In the genomic region with DNA sequence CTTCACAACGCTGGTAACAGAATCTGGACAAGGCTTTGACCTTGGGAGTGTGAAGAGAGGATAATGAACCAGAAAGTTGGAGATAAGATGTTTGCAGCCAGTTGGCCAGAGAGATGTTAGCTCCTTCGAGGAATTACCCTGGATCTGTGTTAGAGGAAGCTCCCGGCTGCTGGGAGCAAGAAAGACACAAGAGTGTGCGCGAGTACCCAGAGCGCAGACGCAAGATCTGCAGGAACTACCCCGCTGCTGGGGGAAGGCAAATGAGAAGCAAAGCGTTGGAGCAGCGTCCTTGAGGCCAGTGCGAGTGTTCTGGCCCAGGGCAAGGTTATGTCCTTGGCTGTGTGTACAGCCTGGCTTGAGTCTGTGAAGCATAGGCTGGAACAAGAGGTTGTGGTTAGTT, we compare ENCODE assay signal across 30 mouse cellular contexts. TPM values are rescaled to one million over a fixed set of nuclear protein-coding genes. Genes with fewer than 3 reads are reported as not detected.
A peak's percentile ranks its signal among the peaks of the same experiment; 100 is the strongest.
DNase-seq lines count a peak whose midpoint lies in the region; ATAC-seq and TF ChIP-seq lines count a peak whose summit lies in the region.
"Had no signal": no experiment of that assay in that cellular context is flagged by ENCODE, and none has a peak within 500 bp of the region (broad histone marks: within the 10 kb centered on the region; RNA-seq: fewer than 3 reads in every experiment).

No protein-coding gene starts in this region.

- peaks cover 15% of the 10 kb centered on the region for H3K4me1 ChIP-seq in heart, embryonic 12.5 days (replicated peaks)
- H3K4me1 ChIP-seq in MEL (ENCODE audit: control insufficient read depth in 1 of 2, insufficient read depth in 2 of 2, low read length in 2 of 2) = peaks cover 0 to 2% of the 10 kb centered on the region in 2 experiments; a peak in 1 of 4 replicates

- TF ChIP-seq EP300 in MEL (IDR thresholded peaks at IDR 0.05; ENCODE audit: low read depth in 1 of 2, low read length in 2 of 2) = no peak

- no peaks in the 10 kb centered on the region for H3K36me3 ChIP-seq in heart, embryonic 12.5 days
- peaks cover 2 to 3% of the 10 kb centered on the region in 2 experiments; a peak in 2 of 4 replicates for H3K36me3 ChIP-seq in MEL (ENCODE audit: control insufficient read depth in 1 of 2, insufficient read depth in 2 of 2, low read length in 2 of 2)
- H3K36me3 ChIP-seq: embryonic facial prominence, embryonic 15.5 days; hindbrain, embryonic 15.5 days; midbrain, embryonic 15.5 days; neural tube, embryonic 12.5 days; stomach, embryonic 15.5 days had no signal

- no peaks in the 10 kb centered on the region for H3K9me3 ChIP-seq in heart, embryonic 12.5 days (replicated peaks)
- H3K9me3 ChIP-seq in MEL (replicated peaks; ENCODE audit: insufficient read depth, low read length) = no peaks in the 10 kb centered on the region
- H3K9me3 ChIP-seq: embryonic facial prominence, embryonic 15.5 days; G1E; hindbrain, embryonic 15.5 days; megakaryocyte, embryonic 14.5 days; midbrain, embryonic 15.5 days; neural tube, embryonic 12.5 days; stomach, embryonic 15.5 days had no signal

- intact Hi-C loops in heart, postnatal 14 days (cut with DNase I) = no loop called here

- H3K4me2 ChIP-seq in heart, embryonic 12.5 days = 0 out of 2 replicates have a peak overlapping the region, but pooled peaks have one; percentile 9
- H3K4me2 ChIP-seq: embryonic facial prominence, embryonic 15.5 days; heart, embryonic 11.5 days; hindbrain, embryonic 15.5 days; lung, embryonic 14.5 days; midbrain, embryonic 15.5 days; neural tube, embryonic 12.5 days; stomach, embryonic 15.5 days had no signal

- DNase-seq in heart, postnatal 14 days = no peak
- DNase-seq in MEL (ENCODE audit: low read depth, low spot score) = no peak
- DNase-seq in adrenal gland, postnatal 10 days = peak; percentile 53
- peak; percentile 64 for DNase-seq in testis, postnatal 14 days (ENCODE audit: low spot score)
- DNase-seq in thymus, postnatal 4 days = no peak
- no peak for DNase-seq in cerebellum, postnatal 36 days
- DNase-seq: cerebellum, adult 9-10 months; gastrocnemius, adult 2 months; heart, postnatal 36 days; kidney, adult 2 months; lung, embryonic 14.5 days; lung, postnatal 36 days had no signal

- no peak overlapping the region for H3K4me3 ChIP-seq in heart, embryonic 12.5 days
- H3K4me3 ChIP-seq in MEL (ENCODE audit: control insufficient read depth in 1 of 2, insufficient read depth in 1 of 2, low read depth in 2 of 2, low read length in 2 of 2) = no peak overlapping the region
- H3K4me3 ChIP-seq: embryonic facial prominence, embryonic 15.5 days; gastrocnemius, adult 2 months; hindbrain, embryonic 15.5 days; left cerebral cortex, adult 2 months; megakaryocyte, embryonic 14.5 days; midbrain, embryonic 15.5 days; neural tube, embryonic 12.5 days; stomach, embryonic 15.5 days had no signal

- no peak overlapping the region for H3K9ac ChIP-seq in heart, embryonic 12.5 days
- no peak overlapping the region for H3K9ac ChIP-seq in MEL (ENCODE audit: control insufficient read depth, low read depth, low read length, poor library complexity, severe bottlenecking)
- H3K9ac ChIP-seq: embryonic facial prominence, embryonic 15.5 days; hindbrain, embryonic 15.5 days; liver, embryonic 14.5 days; lung, embryonic 14.5 days; midbrain, embryonic 15.5 days; neural tube, embryonic 12.5 days; stomach, embryonic 15.5 days had no signal

- H3K27me3 ChIP-seq in heart, embryonic 12.5 days (replicated peaks) = no peaks in the 10 kb centered on the region
- H3K27me3 ChIP-seq in MEL (ENCODE audit: control insufficient read depth in 1 of 2, insufficient read depth in 2 of 2, low read length in 2 of 2) = no peaks in the 10 kb centered on the region
- H3K27me3 ChIP-seq: embryonic facial prominence, embryonic 15.5 days; hindbrain, embryonic 15.5 days; midbrain, embryonic 15.5 days; neural tube, embryonic 12.5 days; stomach, embryonic 15.5 days had no signal

- ATAC-seq in heart, embryonic 12.5 days (ENCODE audit: insufficient number of reproducible peaks, low FRiP score) = no peak
- ATAC-seq: forebrain, embryonic 14.5 days; midbrain, embryonic 15.5 days had no signal

- 44% methylated on average over 11 of the region's 11 CpGs for whole genome bisulfite sequencing in heart, embryonic 12.5 days

- no peak for TF ChIP-seq RAD21 in MEL (IDR thresholded peaks at IDR 0.05; ENCODE audit: low read depth, low read length)

- H3K27ac ChIP-seq in heart, embryonic 12.5 days (ENCODE audit: poor library complexity, severe bottlenecking) = no peak overlapping the region
- no peak overlapping the region for H3K27ac ChIP-seq in MEL (ENCODE audit: control insufficient read depth, low read depth, low read length)
- H3K27ac ChIP-seq: embryonic facial prominence, embryonic 15.5 days; gastrocnemius, adult 2 months; hindbrain, embryonic 15.5 days; kidney, postnatal 0 days; left cerebral cortex, adult 2 months; liver, embryonic 14.5 days; midbrain, embryonic 15.5 days; neural tube, embryonic 12.5 days; stomach, embryonic 15.5 days had no signal

- peaks cover 19% of the 10 kb centered on the region for H3K79me2 ChIP-seq in MEL (ENCODE audit: control insufficient read depth, insufficient read depth, low read length, poor library complexity)

- TF ChIP-seq CTCF in MEL (IDR thresholded peaks at IDR 0.05 in 2 of 3, conservative IDR thresholded peaks at IDR 0.05 in 1 of 3; ENCODE audit: control insufficient read depth in 1 of 3, insufficient read depth in 1 of 3, low read depth in 2 of 3, low read length in 3 of 3, poor library complexity in 1 of 3, severe bottlenecking in 1 of 3) = no peak

- no peak for TF ChIP-seq POLR2A in MEL (IDR thresholded peaks at IDR 0.05; ENCODE audit: control insufficient read depth in 1 of 2, insufficient read depth in 1 of 2, low read depth in 1 of 2, low read length in 2 of 2, poor library complexity in 1 of 2)

TF ChIP-seq in MEL, 35 proteins besides CTCF, POLR2A, EP300 and RAD21:
- TF ChIP-seq NRF1 (IDR thresholded peaks at IDR 0.05; ENCODE audit: insufficient read depth, low read depth, low read length, poor library complexity, severe bottlenecking) = no peak
- TF ChIP-seq USF1 (IDR thresholded peaks at IDR 0.05; ENCODE audit: low read depth, low read length) = 0 out of 2 replicates have a peak, but pooled peaks have one; percentile 1

RNA-seq across cellular contexts. Expression of gene Smoc1, which starts 13.1 kb away (rescaled TPM):
- 5.8 and 6.9 TPM in 2 replicates for polyA plus RNA-seq in heart, embryonic 12.5 days (2016; fragmentation: Nextera tagmentation; extraction: Ambion mirVana)
- 1 to 10 TPM; 5.5 to 7.5 TPM for total RNA-seq in heart, postnatal 14 days (2021)
- total RNA-seq in MEL (2012; rRNA removed) = 18.8 and 22.4 TPM in 2 replicates
- polyA plus RNA-seq in MEL (2012; ENCODE audit: insufficient read depth in 1 of 2, insufficient read length in 2 of 2, low read depth in 1 of 2, low replicate concordance in 2 of 2, missing spikeins in 1 of 2) = 10 to 100 TPM in 1 of 2 experiments, not detected in 1; 23.3 TPM
- total RNA-seq in adrenal gland, postnatal 10 days (2021) = 10 to 100 TPM; 39.9 to 43.5 TPM

RNA-seq across cellular contexts. Expression of gene Slc10a1, which starts 45.0 kb away (rescaled TPM):
- 0.53 and 0.64 TPM in 2 replicates for polyA plus RNA-seq in heart, embryonic 12.5 days (2016; fragmentation: Nextera tagmentation; extraction: Ambion mirVana)
- total RNA-seq in heart, postnatal 14 days (2021) = not detected
- total RNA-seq in MEL (2012; rRNA removed) = 0.12 TPM in 1 of 2 replicates, not detected in the other
- under 1 TPM in 1 of 2 experiments, not detected in 1; 0.18 TPM for polyA plus RNA-seq in MEL (2012; ENCODE audit: insufficient read depth in 1 of 2, insufficient read length in 2 of 2, low read depth in 1 of 2, low replicate concordance in 2 of 2, missing spikeins in 1 of 2)
- 10 to 100 TPM; 24.7 to 77.6 TPM for total RNA-seq in adrenal gland, postnatal 10 days (2021)
- total RNA-seq: adrenal gland, adult 18-20 months; gastrocnemius, adult 2 months; heart, postnatal 36 days; layer of hippocampus, postnatal 10 days; left cerebral cortex, adult 2 months; left cerebral cortex, postnatal 36 days had no signal
- polyA plus RNA-seq: frontal cortex, adult 2 months; G1E; large intestine, adult 2 months had no signal

Comparison
In these comparisons a context has a peak if more than half of its experiments do, and no peak if none do; other contexts are left out.
1. DNase-seq: peak in adrenal gland, postnatal 10 days (single experiment) and testis, postnatal 14 days (single experiment); none in heart, postnatal 14 days (0 of 2), MEL (single experiment), thymus, postnatal 4 days (single experiment) and cerebellum, postnatal 36 days (0 of 2).
2. RNA of gene Slc10a1, which starts 45.0 kb away (total RNA-seq): 24.7 to 77.6 TPM in adrenal gland, postnatal 10 days; 0.12 TPM in MEL and not detected in heart, postnatal 14 days; every median in the first group is over 10 times any median in the second.